Mouse (Mus musculus) liver (tissue): ENCODE measurements around the gene Cnnm2.

Source experiments
- DNase-seq: peaks from one replicate; pipeline ENCODE4 v3.0.0-alpha.2; 2020; ENCODE audit warnings: mixed read lengths

Cnnm2 gene

DNA sequence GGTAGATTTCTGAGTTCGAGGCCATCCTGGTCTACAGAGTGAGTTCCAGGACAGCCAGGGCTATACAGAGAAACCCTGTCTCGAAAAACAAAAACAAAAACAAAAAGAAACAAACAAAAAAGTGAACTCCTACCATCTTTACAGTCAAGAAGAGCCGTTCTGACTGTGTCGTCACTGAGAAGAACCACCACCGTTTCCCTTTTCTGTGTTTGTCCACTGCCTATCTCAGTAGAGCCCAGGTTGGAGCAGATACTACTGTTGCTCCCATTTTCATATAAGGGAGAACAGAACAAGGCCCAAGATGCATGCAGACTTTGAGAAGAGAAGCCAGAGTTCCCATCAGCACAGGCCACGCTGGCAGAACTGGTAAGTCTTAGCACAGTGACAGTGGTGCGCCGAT is 129.3 kb downstream of the Cnnm2 start:
- no peak for DNase-seq

DNA sequence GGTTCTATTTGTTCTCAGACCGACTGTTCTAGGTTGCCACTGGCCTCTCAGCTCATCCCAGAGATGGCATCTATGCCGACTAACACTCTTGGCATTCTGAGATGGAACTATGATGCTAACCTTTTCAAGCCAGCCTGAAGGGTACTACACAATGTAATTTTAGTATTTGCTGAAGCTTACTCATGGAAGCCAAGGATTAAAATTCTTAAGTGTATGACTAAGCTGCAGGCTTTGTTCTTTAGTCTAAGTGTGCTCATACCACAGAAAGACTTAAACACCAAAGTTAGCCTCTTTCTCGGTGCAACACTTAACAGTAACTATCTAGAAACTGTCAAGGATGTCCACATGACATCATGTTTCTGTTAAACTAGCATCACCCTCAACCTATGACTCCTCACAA is 131.5 kb downstream of the Cnnm2 start:
- DNase-seq, result no peak

GRCm38 (mm10) chr19:46893484-46893883 is 132.1 kb downstream of the Cnnm2 start:
- no peak for DNase-seq

DNA sequence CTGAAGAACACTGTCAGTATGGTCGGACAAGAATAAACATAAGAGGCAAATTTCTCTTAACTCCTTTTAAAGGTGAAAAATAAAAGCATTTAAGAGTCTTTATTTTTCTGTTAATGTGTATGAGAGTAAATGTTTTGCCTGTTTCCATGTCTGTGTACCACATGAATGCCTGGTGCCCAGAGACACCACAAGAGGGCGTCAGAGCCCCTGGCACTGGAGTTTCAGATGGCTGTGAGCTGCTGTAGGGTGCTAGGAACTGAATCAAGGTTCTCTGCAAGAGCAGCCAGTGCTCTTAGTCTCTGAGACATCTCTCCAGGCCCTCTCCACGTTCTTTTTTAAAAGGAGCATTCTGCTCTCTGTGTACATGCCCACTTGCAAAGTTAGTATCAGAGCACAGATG is 135.7 kb downstream of the Cnnm2 start:
- DNase-seq, result no peak

GRCm38 (mm10) chr19:46898222-46898621 is 136.8 kb downstream of the Cnnm2 start:
- no peak for DNase-seq

DNA sequence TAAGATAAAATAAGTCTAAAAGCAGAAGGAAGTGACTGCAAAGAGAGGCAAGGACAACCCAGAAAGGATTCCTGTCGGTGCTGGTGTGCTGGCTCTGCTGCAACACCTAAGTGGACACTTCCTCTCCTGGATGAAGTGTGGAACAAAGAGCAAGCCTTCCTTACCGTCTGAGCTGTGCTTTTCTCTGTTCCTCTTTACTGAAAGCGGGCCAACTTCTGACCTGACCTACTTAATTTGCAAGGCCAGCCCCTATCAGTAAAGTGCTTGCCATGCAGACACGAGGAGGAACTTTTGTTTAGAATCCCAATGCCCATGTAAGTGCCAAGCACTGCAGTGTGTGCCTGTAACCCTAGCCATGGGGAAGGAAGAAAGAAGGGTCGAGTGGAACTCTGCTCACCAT is 137.9 kb downstream of the Cnnm2 start:
- no peak for DNase-seq

DNA sequence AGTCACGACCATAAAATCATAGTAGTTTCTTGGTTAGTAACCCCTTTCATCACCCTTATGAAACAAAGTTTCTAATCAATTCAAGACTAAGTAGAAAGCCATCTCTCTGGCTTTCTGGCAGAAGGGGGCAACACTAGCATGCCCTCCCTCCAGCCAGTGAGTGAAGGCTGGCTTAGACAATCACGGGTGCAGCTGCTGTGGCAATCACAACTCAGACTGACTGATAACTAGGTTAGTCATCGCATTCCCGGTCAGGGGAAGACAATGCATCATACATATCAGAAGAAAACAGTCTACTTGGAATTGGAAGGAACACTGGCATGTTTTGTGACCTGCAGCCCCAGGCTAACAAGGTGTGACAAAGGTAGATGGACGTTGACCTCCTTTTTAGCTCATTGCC is 138.5 kb downstream of the Cnnm2 start:
- DNase-seq, result no peak

- DNase-seq, result peak; percentile 75
These were observed 139.4 kb downstream of the Cnnm2 start for GRCm38 (mm10) chr19:46900786-46901185.

GRCm38 (mm10) chr19:46901323-46901722 is 139.9 kb downstream of the Cnnm2 start:
- DNase-seq, result no peak

- DNase-seq, result no peak
These were observed 142.0 kb downstream of the Cnnm2 start for GRCm38 (mm10) chr19:46903379-46903778.

GRCm38 (mm10) chr19:46904907-46905306 is 143.5 kb downstream of the Cnnm2 start:
- no peak for DNase-seq

DNA sequence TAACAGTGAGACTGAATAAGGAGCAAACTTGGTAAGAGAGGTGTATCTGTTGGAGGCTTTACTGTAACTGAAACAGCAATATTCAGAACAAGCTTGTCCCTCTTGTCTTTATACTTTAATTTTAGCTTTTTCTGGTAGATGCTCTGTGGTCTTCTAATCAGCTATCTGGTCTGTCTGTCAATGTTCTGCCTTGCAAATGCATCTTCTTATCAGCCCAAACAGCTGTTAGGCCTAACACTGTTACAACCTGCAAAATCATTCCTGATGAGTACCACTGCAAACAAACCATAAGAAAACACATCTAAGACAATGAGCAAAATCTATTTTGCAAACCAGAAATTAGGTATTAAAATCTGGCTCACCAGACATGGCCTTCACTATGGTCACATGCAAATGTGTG is 144.0 kb downstream of the Cnnm2 start:
- no peak for DNase-seq

DNA sequence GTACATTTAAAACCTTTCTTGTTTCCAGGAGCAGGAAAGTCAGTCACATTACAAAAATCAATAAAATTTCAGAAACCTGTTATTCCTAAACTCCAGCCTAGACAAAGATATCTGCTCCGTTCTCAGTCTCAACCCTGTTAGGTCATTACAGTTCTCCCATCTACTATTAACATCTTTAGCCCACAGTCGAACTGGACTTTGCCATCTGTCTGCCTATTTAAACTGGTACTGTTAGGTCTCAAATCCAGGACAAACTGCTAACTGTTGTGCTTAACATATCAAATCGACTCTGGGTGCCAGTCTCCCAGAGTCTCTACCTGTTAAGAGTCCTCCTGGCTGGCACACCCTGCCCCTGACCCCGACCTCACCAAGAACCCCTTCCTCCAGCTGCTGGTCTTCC is 144.6 kb downstream of the Cnnm2 start:
- DNase-seq, result no peak

DNA sequence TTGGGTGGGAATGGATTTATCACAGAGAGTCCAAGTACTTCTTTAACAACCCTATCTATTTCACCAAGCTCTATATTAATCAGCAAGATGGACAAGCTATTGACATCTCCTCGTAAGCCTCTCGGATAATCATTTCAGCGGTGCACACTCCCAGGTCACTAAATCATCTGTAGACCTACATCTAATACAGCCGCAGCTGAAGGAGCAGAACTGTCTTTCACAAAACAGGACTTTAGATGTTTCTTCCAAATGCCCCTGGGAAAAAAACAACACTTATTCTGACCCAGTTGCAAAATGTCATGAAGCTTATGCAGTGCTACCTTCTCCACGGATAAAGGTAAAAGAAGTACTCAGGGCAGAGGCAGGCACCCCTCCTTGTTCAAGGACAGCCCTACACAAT is 146.8 kb downstream of the Cnnm2 start:
- DNase-seq, result no peak

DNA sequence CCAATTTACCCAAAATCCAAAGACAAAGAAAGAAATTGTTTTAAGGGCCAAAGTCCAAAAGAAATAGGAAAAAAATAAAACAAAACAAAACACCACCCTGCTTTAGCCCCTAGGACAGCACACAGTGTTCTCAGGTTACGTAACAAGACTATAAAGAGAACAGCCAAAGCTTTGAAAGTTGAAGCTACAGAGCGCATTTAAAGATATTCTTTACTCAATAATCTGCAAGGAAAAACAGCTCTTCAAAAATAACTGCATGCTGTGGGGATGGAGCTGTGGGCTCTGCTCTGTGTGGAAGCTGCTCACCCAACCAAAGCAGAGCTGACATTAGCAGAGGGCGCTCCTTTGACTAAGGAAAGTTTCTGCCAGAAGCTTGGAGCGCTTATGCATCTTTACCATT is 147.6 kb downstream of the Cnnm2 start:
- no peak for DNase-seq

GRCm38 (mm10) chr19:46911492-46911891 is 150.1 kb downstream of the Cnnm2 start:
- DNase-seq, result no peak

DNA sequence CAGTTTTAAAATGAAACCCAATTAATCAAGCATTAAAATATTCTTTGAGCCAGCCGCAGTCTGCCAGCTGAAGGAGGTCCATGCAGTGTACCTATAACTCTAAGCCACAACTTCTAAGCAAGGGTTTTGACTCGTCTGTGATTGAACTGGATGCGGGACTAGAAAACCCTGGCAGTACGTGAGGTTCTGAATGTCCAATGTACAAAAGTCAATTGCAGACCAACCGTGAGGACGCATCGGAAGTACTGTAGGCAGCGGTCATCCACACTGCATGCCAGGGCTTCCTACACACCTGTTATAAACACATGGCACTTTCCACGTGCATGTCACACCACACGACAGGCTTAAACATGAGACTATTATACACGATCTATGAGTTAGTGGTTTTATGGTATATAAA is 152.2 kb downstream of the Cnnm2 start:
- DNase-seq, result no peak

- DNase-seq, result no peak
These were observed 154.1 kb downstream of the Cnnm2 start for GRCm38 (mm10) chr19:46915406-46916080.

GRCm38 (mm10) chr19:46920571-46920970 is 159.2 kb downstream of the Cnnm2 start:
- no peak for DNase-seq

GRCm38 (mm10) chr19:46926357-46926756 is 165.0 kb downstream of the Cnnm2 start:
- DNase-seq, result peak; percentile 39

GRCm38 (mm10) chr19:46926951-46927350 is 165.6 kb downstream of the Cnnm2 start:
- DNase-seq, result no peak

GRCm38 (mm10) chr19:46928136-46928535 is 166.7 kb downstream of the Cnnm2 start:
- no peak for DNase-seq

- DNase-seq, result no peak
These were observed 167.7 kb downstream of the Cnnm2 start for GRCm38 (mm10) chr19:46929044-46929587.
